Mouse (Mus musculus): ENCODE data around the gene Mrpl38. TPM values are rescaled to one million over a fixed set of nuclear protein-coding genes. Genes with fewer than 3 reads are reported as not detected.
"Not testable (repeated sequence)": the region's sequence is repeated elsewhere in the genome, so short reads cannot be mapped to it uniquely, and the experiment has no call there.

Gene Mrpl38
- total RNA-seq, 2 experiments from 2014 or later: 86.8 to 94.1 TPM

DNA sequence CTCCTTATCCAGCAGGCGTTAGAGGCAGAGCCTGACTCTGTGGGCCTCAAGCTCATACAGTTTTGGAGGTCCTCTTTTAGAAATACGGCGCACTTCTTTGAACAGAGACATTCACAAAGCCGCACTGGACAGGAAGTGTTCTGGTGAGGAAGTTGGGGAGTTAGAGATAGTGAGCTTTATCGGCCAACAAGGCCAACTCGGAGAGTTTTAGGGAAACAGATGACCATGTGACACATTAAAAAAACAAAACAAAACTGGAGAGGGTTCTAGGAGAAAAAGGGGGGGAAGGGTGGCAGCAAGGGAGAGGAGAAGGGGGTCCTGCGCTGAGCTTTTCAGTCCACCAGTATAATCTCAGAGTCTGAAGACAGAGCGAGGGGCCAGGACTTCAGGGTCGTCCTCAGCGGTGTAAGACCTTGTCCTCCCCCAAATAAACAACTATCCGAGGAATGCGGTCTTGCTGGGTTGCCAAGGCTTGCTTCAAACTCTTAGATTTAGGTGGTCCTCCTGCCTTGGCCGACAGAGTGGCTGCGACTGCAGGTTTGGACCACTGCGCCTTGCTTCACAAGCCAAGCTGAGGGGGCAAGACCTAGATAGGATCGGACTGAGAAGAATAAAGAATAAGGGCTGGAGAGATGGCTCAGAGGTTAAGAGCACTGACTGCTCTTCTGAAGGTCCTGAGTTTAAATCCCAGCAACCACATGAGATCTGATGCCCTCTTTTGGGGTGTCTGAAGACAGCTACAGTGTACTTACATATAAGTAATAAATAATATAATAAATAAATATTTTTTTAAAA, 44.7 kb downstream of the Mrpl38 start:
- no peak for DNase-seq

DNA sequence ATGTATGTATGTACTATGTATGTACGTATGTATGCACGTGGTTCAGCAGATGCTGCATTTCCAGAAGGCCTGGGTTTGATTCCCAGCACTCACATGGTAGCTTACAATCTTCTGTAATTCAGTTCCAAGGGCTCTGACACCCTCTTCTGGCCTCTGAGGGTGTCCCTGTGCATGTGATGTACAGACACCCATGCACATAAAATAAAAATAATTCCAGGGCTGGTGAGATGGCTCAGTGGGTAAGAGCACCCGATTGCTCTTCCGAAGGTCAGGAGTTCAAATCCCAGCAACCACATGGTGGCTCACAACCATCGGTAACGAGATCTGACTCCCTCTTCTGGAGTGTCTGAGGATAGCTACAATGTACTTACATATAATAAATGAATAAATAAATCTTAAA, 45.7 kb downstream of the Mrpl38 start:
- not testable (repeated sequence) for DNase-seq

DNA sequence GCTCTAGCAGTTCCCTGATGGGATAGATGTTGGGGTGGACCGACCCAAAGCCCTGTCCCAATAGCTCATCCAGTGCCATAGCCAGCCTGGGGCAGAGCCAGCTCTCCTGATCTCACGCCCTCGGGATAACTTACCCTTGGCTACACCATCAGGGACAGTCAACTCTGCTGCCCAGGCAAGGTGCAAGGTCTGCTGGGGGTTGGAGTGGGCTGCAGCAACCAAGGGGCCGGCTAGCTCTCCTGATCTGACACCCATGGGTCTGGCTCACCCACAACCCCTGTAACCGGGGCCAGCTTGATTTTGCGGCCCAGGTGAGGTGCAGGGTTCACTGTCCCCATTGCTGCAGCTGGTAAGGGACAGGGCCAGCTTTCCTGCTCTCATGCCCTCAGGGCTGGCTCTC, 47.1 kb downstream of the Mrpl38 start:
- no peak for DNase-seq

DNA sequence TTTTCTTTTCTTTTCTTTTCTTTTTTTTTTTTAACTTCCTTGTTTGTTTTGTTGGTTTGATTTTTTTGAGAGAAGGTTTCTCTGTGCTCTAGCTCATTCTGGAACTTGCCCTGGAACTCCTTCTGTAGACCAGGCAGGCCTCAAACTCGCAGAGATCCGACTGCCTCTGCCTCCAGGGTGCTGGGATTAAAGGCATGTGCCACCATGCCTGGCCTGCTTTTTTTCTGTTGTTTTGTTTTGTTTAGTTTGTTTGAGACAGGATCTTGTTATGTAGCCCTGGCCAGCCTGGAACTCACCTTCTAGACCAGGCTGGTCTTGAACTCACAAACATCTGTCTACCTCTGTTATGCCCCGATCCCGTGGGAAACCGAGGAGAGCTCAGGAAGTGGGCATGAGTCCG, 49.1 kb downstream of the Mrpl38 start:
- DNase-seq: no peak

DNA sequence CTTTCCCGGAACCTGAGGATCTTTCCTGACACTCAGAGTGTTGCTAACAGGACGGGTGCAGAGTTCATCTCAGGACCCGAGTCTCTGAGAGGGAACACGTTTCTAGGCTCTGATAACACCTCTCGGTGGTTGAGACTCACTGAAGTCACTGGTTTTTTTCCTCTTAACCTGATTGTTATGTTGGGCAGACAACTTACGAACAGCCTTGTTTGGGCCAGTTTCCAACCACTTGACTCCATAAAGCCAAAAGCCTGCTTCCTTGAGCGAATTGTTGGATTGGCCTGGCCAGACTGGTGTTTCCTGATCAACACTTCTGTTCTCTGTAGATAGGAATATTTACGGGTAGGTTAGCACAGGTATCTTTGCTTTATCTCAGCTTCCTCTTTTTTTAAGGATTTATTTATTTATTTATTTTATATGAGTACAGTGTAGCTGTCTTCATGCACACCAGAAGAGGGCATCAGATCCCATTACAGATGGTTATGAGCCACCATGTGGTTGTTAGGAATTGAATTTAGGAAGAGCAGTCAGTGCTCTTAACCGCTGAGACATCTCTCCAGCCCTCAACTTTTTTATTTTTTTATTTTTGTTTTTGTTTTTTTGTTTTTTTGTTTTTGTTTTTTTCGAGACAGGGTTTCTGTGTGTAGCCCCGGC, 49.8 kb downstream of the Mrpl38 start:
- no peak for DNase-seq

DNA sequence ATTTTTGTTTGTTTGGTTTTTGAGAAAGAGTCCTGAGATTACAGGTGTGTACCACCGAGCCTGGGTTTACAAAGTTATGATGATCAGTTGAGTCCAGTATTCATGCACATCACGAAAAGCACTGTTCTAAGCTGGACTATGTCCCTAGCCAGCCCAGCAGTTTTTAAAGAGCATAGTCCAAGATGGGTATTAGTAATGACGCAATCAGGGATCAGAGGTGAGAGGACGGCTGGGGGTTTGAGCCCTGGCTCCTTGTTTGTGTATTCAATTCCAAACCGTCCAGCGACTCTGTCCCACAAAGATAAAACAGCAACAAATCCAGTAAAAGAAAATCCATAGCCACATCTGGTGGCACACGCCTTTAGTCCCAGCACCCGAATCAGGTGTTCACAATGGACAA, 50.5 kb downstream of the Mrpl38 start:
- DNase-seq: no peak

DNA sequence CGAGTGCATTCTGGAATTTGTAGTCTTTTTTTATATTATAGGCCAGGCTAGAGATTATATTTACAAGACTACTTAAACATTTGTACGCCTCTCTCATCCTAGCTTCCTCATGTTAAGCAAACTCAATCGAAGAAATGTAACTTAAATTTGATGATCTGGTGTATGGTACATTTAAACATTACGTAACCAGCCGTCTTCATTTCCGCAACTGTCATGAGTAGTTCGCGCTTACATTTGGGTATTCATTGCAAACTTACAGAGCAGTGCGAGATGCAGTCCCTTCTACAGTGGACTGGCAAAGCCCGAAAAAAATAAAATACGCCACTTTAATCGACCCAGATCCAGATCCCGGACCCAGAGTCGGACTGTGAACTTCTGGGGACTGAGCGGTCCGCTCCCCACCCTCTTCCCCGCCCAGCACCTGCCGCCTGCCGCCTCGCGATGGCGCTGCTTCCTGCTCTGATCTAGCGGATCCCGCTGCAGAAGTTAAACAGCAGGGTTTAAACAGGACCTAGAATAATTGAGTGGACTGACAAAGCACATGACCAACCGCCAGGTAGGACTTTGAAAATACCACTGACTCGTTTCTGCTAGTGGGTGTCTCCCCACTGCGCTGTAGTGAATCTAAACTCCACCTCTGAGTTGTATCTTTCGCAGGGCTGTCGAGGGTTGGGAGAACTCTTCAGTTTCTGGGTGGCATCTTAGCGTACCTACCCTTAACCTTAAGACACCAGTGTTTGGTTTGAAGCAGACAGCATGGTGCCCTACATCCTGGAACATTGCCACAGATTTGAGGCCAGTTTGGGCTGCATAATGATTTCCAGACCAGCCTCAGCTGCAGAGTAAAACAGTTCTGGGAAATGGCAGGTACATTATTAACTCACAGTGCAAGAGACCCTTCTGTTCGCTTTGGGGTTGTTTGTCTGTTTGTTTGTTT, 51.2 kb downstream of the Mrpl38 start:
- DNase-seq: peak; percentile 93

DNA sequence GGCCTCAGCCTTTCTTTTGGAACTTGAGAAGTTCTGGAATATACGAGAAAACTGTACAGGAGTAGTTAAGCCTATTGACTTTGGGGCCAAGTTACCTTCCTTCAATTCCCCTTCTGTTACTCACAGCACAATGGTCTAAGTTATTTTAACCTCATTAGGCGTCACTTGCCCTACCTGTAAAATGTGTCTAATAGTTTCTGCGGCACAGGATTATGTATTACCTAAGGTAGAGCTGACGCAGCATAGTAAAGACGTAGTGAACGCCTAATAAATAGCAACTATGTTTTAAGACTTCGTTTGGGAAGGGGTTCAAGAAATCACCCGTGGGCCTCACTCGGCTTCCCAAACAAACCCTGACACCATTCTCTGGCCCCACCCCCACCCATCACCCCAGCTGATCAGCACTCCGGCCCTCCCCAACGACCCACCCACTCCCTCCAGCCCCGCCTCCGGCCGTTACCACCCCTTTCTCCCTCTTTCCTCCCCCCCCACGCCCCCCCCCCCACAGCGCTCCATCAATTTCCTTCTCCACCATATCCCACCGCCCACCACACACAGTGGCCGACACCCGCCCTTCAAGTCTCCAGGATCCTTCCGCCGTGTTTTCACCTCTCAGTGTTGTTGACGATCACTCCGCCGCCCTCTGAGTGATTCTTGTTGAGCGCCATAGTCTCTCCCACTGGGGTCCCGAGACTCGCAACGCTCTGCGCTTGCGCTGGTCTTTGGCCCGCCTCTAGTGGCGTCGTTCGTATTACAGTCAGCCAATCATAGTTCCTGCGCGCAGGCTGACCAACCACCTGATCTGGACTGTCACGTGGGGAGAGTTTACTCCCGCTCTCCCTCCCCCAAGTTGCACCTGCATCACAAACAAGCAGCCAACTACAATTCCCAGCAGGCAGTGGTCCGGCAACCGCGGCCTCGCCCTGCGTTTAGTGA, 52.1 kb downstream of the Mrpl38 start, which contains the start of gene Wbp2:
Gene Wbp2, minus strand, starts transcription at position 738 of the 936 bp plus-strand sequence.
- peak; percentile 97 for DNase-seq

DNA sequence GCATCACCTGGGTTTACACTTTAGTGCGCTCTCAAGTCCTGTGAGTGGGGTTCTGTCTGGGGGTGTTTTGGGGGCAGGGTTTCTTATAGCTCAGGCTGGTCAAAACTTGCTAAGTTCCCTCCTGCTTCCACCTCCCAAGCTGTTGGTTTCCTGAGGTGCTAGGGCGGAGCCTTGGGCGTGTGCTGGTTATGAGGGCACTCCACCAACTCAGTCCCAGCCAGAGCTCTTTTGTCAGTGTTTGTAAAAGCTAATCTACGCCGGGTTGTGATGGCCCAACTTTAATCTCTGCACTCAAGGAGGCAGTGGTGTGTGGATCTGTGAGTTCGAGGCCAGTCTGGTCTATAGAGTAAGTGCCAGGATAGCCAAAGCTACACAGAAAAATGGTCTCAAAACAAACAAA, 54.5 kb downstream of the Mrpl38 start:
- DNase-seq: no peak

DNA sequence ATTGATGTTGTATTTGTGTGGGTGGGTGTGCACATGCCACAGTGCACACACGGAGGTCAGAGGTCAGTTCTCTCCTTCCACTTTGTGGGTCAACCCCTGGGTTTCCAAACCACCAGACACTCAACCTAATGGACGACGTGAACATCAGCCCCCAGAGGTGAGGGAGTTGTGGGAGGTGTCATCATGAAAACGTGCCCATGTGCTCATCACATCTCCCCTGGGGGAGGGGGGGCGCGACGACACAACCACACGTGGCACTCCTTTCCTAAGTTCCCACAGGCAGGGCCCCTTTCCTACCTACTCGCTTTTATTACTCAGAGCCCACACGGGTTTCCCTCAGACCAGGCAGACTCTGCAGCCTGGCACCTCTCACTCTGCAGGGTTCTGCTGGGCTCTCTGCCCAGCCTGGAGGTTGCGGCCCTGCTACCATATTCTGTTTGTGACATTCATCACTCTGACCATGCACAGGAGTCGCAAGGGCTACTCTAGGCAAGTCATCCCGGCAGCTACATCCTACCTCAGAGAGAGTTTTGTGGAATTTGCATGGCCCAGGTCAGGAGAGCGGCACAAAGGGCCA, 55.5 kb downstream of the Mrpl38 start:
- DNase-seq: no peak

Other genes starting within 250 kb of the Mrpl38 start
- 1 to 10 TPM; 1.5 to 2.6 TPM for gene Smim5, start 238.9 kb downstream of the Mrpl38 start, total RNA-seq (2021)
- under 1 TPM in 1 of 2 experiments, not detected in 1; 0.30 TPM for gene Smim6, start 226.9 kb downstream of the Mrpl38 start, total RNA-seq (2021)
- 10 to 100 TPM; 38.0 to 38.1 TPM for gene Sap30bp, start 205.6 kb downstream of the Mrpl38 start, total RNA-seq (2021)
- 10 to 100 TPM; 17.8 to 24.5 TPM for gene Recql5, start 205.4 kb downstream of the Mrpl38 start, total RNA-seq (2021)
- 1 to 10 TPM; 3.1 to 4.7 TPM for gene Itgb4, start 164.2 kb downstream of the Mrpl38 start, total RNA-seq (2021)
- 10 to 100 TPM; 67.0 to 90.6 TPM for gene Galk1, start 126.1 kb downstream of the Mrpl38 start, total RNA-seq (2021)
- gene H3f3b, start 110.9 kb downstream of the Mrpl38 start, total RNA-seq (2021): 100 to 1,000 TPM; 401 to 426 TPM
- 10 to 100 TPM; 21.0 to 26.0 TPM for gene Unk, start 108.5 kb downstream of the Mrpl38 start, total RNA-seq (2021)
- gene Unc13d, start 60.9 kb downstream of the Mrpl38 start, total RNA-seq (2021): 1 to 10 TPM; 2.3 to 2.7 TPM
- gene Wbp2, start 51.9 kb downstream of the Mrpl38 start, total RNA-seq (2021): 100 to 1,000 TPM; 103 to 110 TPM
- 10 to 100 TPM; 23.2 to 24.5 TPM for gene Trim47, start 11.7 kb downstream of the Mrpl38 start, total RNA-seq (2021)
- 1 to 10 TPM; 6.3 to 8.1 TPM for gene Trim65, start 7.7 kb downstream of the Mrpl38 start, total RNA-seq (2021)
- 10 to 100 TPM; 26.5 to 34.4 TPM for gene Fbf1, start 29.3 kb upstream of the Mrpl38 start, total RNA-seq (2021)
- gene Ten1, start 60.0 kb upstream of the Mrpl38 start, total RNA-seq (2021): 10 to 100 TPM; 17.8 to 24.4 TPM
- gene Acox1, start 60.2 kb upstream of the Mrpl38 start, total RNA-seq (2021): 100 to 1,000 TPM; 177 to 242 TPM
- 1 to 10 TPM; 1.4 to 1.7 TPM for gene Evpl, start 99.2 kb upstream of the Mrpl38 start, total RNA-seq (2021)
- 10 to 100 TPM; 63.3 to 64.9 TPM for gene Srp68, start 135.3 kb upstream of the Mrpl38 start, total RNA-seq (2021)
- under 1 TPM; 0.15 to 0.36 TPM for gene Galr2, start 142.1 kb upstream of the Mrpl38 start, total RNA-seq (2021)
- 10 to 100 TPM; 57.0 to 70.2 TPM for gene Exoc7, start 168.4 kb upstream of the Mrpl38 start, total RNA-seq (2021)
- gene Foxj1, start 196.5 kb upstream of the Mrpl38 start, total RNA-seq (2021): under 1 TPM; 0.18 to 0.30 TPM